Mouse (Mus musculus): Measurements from ENCODE around the gene Tmf1. TPM values are rescaled to one million over a fixed set of nuclear protein-coding genes. Genes with fewer than 3 reads are reported as not detected.
A peak's percentile ranks its signal among the peaks of the same experiment; 100 is the strongest.

The Tmf1 gene
- polyA plus RNA-seq, 1 experiment from 2014 or later, result 42.7 TPM

GRCm38 (mm10) chr6:97220672-97221071 lies 41.8 kb upstream of the Tmf1 start:
- 0 out of 2 replicates have a peak, but pooled peaks cover 2% of the 10 kb centered on the region for H3K36me3 ChIP-seq (ENCODE audit: control insufficient read depth, insufficient read depth, low read length)
- no peak overlapping the region for H3K4me3 ChIP-seq (replicated peaks; ENCODE audit: low read depth, low read length)
- H3K27ac ChIP-seq (replicated peaks; ENCODE audit: low read depth, low read length), result no peak overlapping the region
- H3K9me3 ChIP-seq (ENCODE audit: control insufficient read depth, low read length), result no peaks in the 10 kb centered on the region
- WGBS, result 70% methylated on average over 3 of the region's 5 CpGs
- ATAC-seq (ENCODE audit: low FRiP score, low TSS enrichment) (no peak), DNase-seq (no peak)
- H3K27me3 ChIP-seq (ENCODE audit: control insufficient read depth, insufficient read depth, low read length), result no peaks in the 10 kb centered on the region
- no peaks in the 10 kb centered on the region for H3K4me1 ChIP-seq (ENCODE audit: control insufficient read depth, insufficient read depth, low read length)
- H3K9ac ChIP-seq (replicated peaks; ENCODE audit: low read length), result no peak overlapping the region
- no peak overlapping the region for H3K4me2 ChIP-seq (ENCODE audit: low read length)

GRCm38 (mm10) chr6:97216154-97216821 lies 37.4 kb upstream of the Tmf1 start:
- Histone ChIP-seq H3K4me3 (replicated peaks; ENCODE audit: low read depth, low read length) (no peak overlapping the region), H3K9ac (replicated peaks; ENCODE audit: low read length) (no peak overlapping the region), H3K9me3 (ENCODE audit: control insufficient read depth, low read length) (no peaks in the 10 kb centered on the region), H3K27ac (replicated peaks; ENCODE audit: low read depth, low read length) (no peak overlapping the region), H3K4me2 (ENCODE audit: low read length) (no peak overlapping the region), H3K27me3 (ENCODE audit: control insufficient read depth, insufficient read depth, low read length) (no peaks in the 10 kb centered on the region), H3K36me3 (ENCODE audit: control insufficient read depth, insufficient read depth, low read length) (0 out of 2 replicates have a peak, but pooled peaks cover 6% of the 10 kb centered on the region), H3K4me1 (ENCODE audit: control insufficient read depth, insufficient read depth, low read length) (peaks cover 20% of the 10 kb centered on the region)
- DNase-seq, result no peak
- 89% methylated on average over 4 of the region's 4 CpGs for WGBS
- ATAC-seq (ENCODE audit: low FRiP score, low TSS enrichment), result no peak

- 0 out of 2 replicates have a peak, but pooled peaks cover 6% of the 10 kb centered on the region for H3K36me3 ChIP-seq (ENCODE audit: control insufficient read depth, insufficient read depth, low read length)
- peak overlapping the region; percentile 67 for H3K4me3 ChIP-seq (replicated peaks; ENCODE audit: low read depth, low read length)
- peak overlapping the region; percentile 59 for H3K4me2 ChIP-seq (ENCODE audit: low read length)
- no peak for ATAC-seq (ENCODE audit: low FRiP score, low TSS enrichment)
- peaks cover 20% of the 10 kb centered on the region for H3K4me1 ChIP-seq (ENCODE audit: control insufficient read depth, insufficient read depth, low read length)
- no peaks in the 10 kb centered on the region for H3K9me3 ChIP-seq (ENCODE audit: control insufficient read depth, low read length)
- 69% methylated on average over 12 of the region's 12 CpGs for WGBS
- DNase-seq, result peak; percentile 13
- H3K9ac ChIP-seq (replicated peaks; ENCODE audit: low read length), result peak overlapping the region; percentile 25; the same call in 1 of the 2 replicates
- no peak overlapping the region for H3K27ac ChIP-seq (replicated peaks; ENCODE audit: low read depth, low read length)
- H3K27me3 ChIP-seq (ENCODE audit: control insufficient read depth, insufficient read depth, low read length), result no peaks in the 10 kb centered on the region
Observed at GRCm38 (mm10) chr6:97211981-97212380, 33.1 kb upstream of the Tmf1 start.

- 0 out of 2 replicates have a peak, but pooled peaks cover 6% of the 10 kb centered on the region for H3K36me3 ChIP-seq (ENCODE audit: control insufficient read depth, insufficient read depth, low read length)
- peak; percentile 64 for ATAC-seq (ENCODE audit: low FRiP score, low TSS enrichment)
- DNase-seq, result peak; percentile 56
- H3K4me3 ChIP-seq (replicated peaks; ENCODE audit: low read depth, low read length), result peak overlapping the region; percentile 67
- peak overlapping the region; percentile 47 for H3K27ac ChIP-seq (replicated peaks; ENCODE audit: low read depth, low read length)
- no peaks in the 10 kb centered on the region for H3K9me3 ChIP-seq (ENCODE audit: control insufficient read depth, low read length)
- 2% methylated on average over 22 of the region's 22 CpGs for WGBS
- peak overlapping the region; percentile 59 for H3K4me2 ChIP-seq (ENCODE audit: low read length)
- no peaks in the 10 kb centered on the region for H3K27me3 ChIP-seq (ENCODE audit: control insufficient read depth, insufficient read depth, low read length)
- H3K9ac ChIP-seq (replicated peaks; ENCODE audit: low read length), result peak overlapping the region; percentile 73
- peaks cover 20% of the 10 kb centered on the region for H3K4me1 ChIP-seq (ENCODE audit: control insufficient read depth, insufficient read depth, low read length)
Observed at GRCm38 (mm10) chr6:97210962-97211601, 32.2 kb upstream of the Tmf1 start.

GRCm38 (mm10) chr6:97210191-97210961 lies 31.5 kb upstream of the Tmf1 start, which contains the start of gene Arl6ip5:
Arl6ip5 (plus strand) TSS chr6:97210689.
- peak; percentile 74; the same call in 1 of the 2 replicates for ATAC-seq (ENCODE audit: low FRiP score, low TSS enrichment)
- WGBS, result 10% methylated on average over 32 of the region's 32 CpGs
- H3K27ac ChIP-seq (replicated peaks; ENCODE audit: low read depth, low read length), result peak within 1 kb of the TSS; percentile 47

GRCm38 (mm10) chr6:97209751-97210150 lies 30.8 kb upstream of the Tmf1 start:
- peaks cover 20% of the 10 kb centered on the region for H3K4me1 ChIP-seq (ENCODE audit: control insufficient read depth, insufficient read depth, low read length)
- H3K4me2 ChIP-seq (ENCODE audit: low read length), result no peak overlapping the region
- no peaks in the 10 kb centered on the region for H3K27me3 ChIP-seq (ENCODE audit: control insufficient read depth, insufficient read depth, low read length)
- no peak for DNase-seq
- no peak overlapping the region for H3K9ac ChIP-seq (replicated peaks; ENCODE audit: low read length)
- no peaks in the 10 kb centered on the region for H3K9me3 ChIP-seq (ENCODE audit: control insufficient read depth, low read length)
- no peak for ATAC-seq (ENCODE audit: low FRiP score, low TSS enrichment)
- H3K27ac ChIP-seq (replicated peaks; ENCODE audit: low read depth, low read length), result no peak overlapping the region
- H3K4me3 ChIP-seq (replicated peaks; ENCODE audit: low read depth, low read length), result no peak overlapping the region
- WGBS, result 92% methylated on average over 4 of the region's 4 CpGs
- no peaks in the 10 kb centered on the region for H3K36me3 ChIP-seq (ENCODE audit: control insufficient read depth, insufficient read depth, low read length)

More at GRCm38 (mm10) chr6:97210191-97210961, 31.5 kb upstream of the Tmf1 start, which contains the start of gene Arl6ip5:
- Histone ChIP-seq H3K9me3 (ENCODE audit: control insufficient read depth, low read length) (no peaks in the 10 kb centered on the region), H3K4me1 (ENCODE audit: control insufficient read depth, insufficient read depth, low read length) (peaks cover 20% of the 10 kb centered on the region), H3K4me2 (ENCODE audit: low read length) (peak within 1 kb of the TSS; percentile 59), H3K9ac (replicated peaks; ENCODE audit: low read length) (peak within 1 kb of the TSS; percentile 73), H3K27me3 (ENCODE audit: control insufficient read depth, insufficient read depth, low read length) (no peaks in the 10 kb centered on the region), H3K36me3 (ENCODE audit: control insufficient read depth, insufficient read depth, low read length) (0 out of 2 replicates have a peak, but pooled peaks cover 4% of the 10 kb centered on the region), H3K4me3 (replicated peaks; ENCODE audit: low read depth, low read length) (peak within 1 kb of the TSS; percentile 67)
- DNase-seq, result peak; percentile 95

GRCm38 (mm10) chr6:97209201-97209600 lies 30.3 kb upstream of the Tmf1 start:
- DNase-seq (no peak), ATAC-seq (ENCODE audit: low FRiP score, low TSS enrichment) (no peak)
- 53% methylated on average over 3 of the region's 3 CpGs for WGBS
- Histone ChIP-seq H3K4me3 (replicated peaks; ENCODE audit: low read depth, low read length) (no peak overlapping the region), H3K9me3 (ENCODE audit: control insufficient read depth, low read length) (no peaks in the 10 kb centered on the region), H3K4me2 (ENCODE audit: low read length) (no peak overlapping the region), H3K27ac (replicated peaks; ENCODE audit: low read depth, low read length) (no peak overlapping the region), H3K36me3 (ENCODE audit: control insufficient read depth, insufficient read depth, low read length) (no peaks in the 10 kb centered on the region), H3K4me1 (ENCODE audit: control insufficient read depth, insufficient read depth, low read length) (peaks cover 25% of the 10 kb centered on the region), H3K27me3 (ENCODE audit: control insufficient read depth, insufficient read depth, low read length) (no peaks in the 10 kb centered on the region), H3K9ac (replicated peaks; ENCODE audit: low read length) (no peak overlapping the region)

GRCm38 (mm10) chr6:97208406-97208805 lies 29.5 kb upstream of the Tmf1 start:
- 32% methylated on average over 3 of the region's 3 CpGs for WGBS
- H3K27ac ChIP-seq (replicated peaks; ENCODE audit: low read depth, low read length), result no peak overlapping the region
- H3K4me1 ChIP-seq (ENCODE audit: control insufficient read depth, insufficient read depth, low read length), result peaks cover 31% of the 10 kb centered on the region
- H3K4me3 ChIP-seq (replicated peaks; ENCODE audit: low read depth, low read length), result no peak overlapping the region
- ATAC-seq (ENCODE audit: low FRiP score, low TSS enrichment), result no peak
- no peak for DNase-seq
- H3K27me3 ChIP-seq (ENCODE audit: control insufficient read depth, insufficient read depth, low read length), result no peaks in the 10 kb centered on the region
- H3K9me3 ChIP-seq (ENCODE audit: control insufficient read depth, low read length), result no peaks in the 10 kb centered on the region
- H3K9ac ChIP-seq (replicated peaks; ENCODE audit: low read length), result no peak overlapping the region
- no peaks in the 10 kb centered on the region for H3K36me3 ChIP-seq (ENCODE audit: control insufficient read depth, insufficient read depth, low read length)
- no peak overlapping the region for H3K4me2 ChIP-seq (ENCODE audit: low read length)

Data from midbrain, embryonic 14.5 days (tissue).